Mouse (Mus musculus) spleen, embryonic (tissue): ENCODE results near the gene Matk.

ENCODE experiments used
- CTCF ChIA-PET: fragments of 350-600 bp; sonication (Branson Sonifier 250); formaldehyde crosslinking; loops from one replicate; lab custom pipeline; 2022; lab: Charles Lee

Gene Matk

DNA sequence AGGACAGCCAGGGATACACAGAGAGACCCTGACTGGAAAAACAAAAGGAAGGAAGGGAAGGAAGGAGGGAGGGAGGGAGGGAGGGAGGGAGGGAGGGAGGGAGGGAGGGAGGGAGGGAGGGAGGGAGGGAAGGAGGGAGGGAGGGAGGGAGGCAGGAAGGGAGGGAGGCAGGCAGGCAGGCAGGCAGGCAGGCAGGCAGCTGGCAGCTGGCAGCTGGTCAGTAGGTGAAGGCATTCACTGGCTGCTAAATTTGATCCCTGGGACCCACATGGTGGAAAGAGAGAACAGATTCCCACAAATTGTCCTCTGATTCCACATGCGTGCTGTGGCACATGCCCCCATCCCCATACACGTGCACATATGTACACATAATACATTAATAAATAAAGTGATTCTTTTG lies 14.1 kb upstream of the Matk start:
- CTCF ChIA-PET = no interaction called here

DNA sequence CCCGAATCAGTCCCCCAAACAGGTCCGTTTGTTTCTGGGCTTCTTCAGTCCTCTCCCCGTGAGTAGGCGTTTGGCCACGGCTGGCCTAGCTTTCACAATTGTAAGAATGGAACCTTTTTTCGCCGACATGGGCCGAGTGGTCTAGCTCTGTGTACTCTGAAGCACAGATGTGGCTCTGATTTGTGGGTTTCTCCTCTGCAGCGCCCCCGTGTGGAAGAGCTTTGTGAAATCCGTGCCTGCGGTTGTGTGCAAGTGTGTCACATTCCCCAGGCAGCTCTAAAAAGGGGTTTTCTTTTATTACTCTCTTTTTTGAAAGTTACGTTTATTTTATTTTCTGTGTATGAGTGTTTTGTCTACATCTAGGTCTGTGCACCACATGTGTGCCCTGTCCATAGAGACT lies 11.9 kb upstream of the Matk start:
- CTCF ChIA-PET = no interaction called here

DNA sequence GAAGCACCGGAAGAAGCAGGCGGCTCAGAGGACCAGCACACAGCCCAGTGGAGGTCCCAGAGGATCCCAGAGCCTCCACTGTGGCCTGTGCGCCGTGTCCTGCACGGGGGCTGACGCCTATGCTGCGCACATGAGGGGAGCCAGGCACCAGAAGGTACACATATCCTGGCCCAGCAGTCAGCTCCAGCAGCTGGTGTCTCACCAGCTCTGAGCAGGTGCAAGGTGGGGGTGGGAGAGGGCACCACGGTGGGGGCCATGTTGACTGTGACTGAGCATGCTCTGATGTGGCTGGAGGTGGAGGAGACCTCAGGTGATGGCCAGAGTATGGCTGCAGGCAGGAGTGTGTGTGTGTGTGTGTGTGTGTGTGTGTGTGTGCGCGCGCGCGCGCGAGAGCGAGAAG lies 10.7 kb upstream of the Matk start:
- CTCF ChIA-PET = interaction anchor here (0.6 kb wide), 2 partner anchors 127 to 525 kb away, joined by 3 to 6 read pairs; no protein-coding TSS in a partner anchor

DNA sequence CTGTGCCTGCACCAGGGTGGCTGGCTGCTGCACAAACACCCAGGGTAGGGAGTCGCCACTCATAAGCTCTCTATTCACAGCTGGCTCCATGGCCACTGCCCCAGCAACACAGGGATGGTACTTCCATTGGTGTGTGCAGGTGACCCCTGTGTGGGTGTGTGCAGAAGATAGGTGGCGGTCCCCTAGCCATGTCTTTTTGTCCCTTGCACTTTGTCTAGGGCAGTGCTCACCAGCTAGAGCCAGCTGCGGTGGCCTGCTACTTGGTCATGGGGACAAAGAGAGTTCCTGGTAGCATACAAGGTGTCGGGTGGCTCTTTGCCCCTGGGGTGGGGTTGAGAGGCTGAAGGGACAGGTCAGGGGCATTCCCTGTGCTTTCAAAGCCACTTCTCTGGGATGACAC lies 8.6 kb upstream of the Matk start:
- CTCF ChIA-PET = interaction anchor here (1.1 kb wide), 1 partner anchor 8 kb away, joined by 6 read pairs; no protein-coding TSS in a partner anchor

DNA sequence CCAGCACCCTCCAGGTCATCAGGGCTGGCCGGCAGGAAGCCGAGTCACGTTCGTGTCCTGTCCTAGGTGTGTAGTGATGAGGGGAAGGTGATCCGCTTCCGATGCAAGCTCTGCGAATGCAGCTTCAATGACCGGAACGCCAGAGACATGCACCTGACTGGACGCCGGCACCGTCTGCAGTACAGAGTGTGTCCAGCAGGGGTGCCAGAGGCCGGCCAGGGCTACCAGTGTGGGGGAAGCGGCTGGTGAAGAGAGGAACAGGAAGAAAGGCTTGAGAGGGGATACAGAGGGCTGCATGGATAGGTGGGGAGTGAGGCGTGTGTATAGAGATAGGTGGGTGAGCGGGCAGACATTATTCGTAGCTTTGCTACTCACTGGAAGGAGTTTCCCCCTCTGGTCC lies 8.1 kb upstream of the Matk start:
- CTCF ChIA-PET = interaction anchor here (1.1 kb wide), 1 partner anchor 9 kb away, joined by 6 read pairs; no protein-coding TSS in a partner anchor

DNA sequence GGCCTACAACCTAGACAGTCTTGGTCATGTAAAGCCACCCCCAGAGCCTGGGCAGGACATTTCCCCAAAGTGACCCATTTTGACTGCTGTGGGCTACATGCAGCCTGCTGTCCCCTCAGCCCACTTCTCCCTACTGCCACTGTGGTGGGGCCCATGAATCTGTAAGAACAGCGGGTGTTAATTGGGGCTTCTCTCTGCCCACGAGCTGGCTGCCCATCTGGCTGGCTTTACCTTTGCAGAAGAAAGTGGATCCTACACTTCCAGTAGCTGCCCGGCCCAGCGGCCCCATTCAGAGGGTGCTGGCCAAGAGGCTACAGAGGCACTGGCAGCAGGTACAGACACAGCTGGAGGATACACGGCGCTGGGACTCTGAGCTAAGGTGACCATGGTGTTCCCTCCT lies 7.6 kb upstream of the Matk start:
- CTCF ChIA-PET = no interaction called here

DNA sequence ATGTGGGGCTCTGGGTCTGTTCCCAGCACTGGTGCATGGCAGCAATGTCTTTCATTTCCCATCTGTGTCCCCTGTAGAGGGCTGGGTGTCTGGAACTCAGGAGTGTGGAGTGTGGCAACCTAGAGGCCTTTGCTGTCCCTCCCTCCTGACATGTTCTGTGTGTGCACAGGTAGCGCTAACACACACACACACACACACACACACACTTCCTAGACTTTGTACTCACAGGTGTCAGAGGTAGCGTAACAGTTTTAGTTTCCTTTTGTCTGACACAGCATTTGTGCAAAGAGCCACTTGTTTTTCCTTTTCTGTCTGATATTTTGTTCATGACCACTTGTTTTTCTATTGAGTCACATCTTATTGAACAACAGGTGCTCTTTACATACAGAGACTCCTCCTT lies 4.9 kb upstream of the Matk start:
- CTCF ChIA-PET = interaction anchor here (0.6 kb wide), 1 partner anchor 57 kb away, joined by 6 read pairs; no protein-coding TSS in a partner anchor

DNA sequence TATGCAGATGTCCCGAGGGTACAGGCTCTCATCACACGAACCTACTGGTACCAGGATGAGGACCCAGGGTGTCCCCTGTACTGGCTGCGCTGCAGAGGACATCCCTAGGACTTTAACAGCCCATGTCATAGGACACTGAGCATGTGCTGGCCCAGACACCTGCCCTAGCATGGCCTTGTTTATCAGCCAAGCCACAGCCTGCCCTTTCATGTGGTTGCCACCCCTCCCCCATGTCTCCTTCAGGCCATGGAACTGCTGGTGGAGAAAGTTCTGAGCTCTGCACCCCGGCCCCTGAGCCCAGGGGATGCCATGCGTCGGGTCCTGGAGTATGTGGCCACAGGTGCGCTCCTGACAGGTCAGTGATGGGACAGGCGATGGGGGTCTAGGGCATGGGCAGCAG lies 3.3 kb upstream of the Matk start:
- CTCF ChIA-PET = no interaction called here

DNA sequence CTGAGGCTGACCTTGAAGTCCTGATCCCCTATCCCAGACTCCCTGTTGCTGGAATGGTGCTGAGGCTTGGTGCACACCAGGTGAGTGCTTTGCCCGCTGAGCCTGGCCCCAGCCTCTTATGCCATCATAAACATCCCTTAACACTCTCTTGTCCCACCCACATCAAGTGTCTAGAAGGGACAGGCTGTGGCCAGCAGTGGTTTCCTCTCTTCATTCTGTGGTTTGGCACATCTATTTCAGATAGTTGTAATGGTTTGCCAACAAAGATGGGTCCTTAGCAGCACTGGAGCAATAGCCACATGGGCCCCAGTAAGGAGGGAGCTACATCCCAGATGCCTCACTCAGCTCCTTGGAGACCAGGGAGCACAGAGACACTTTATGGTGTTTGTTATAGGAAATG lies 2.2 kb downstream of the Matk start:
- CTCF ChIA-PET = no interaction called here

DNA sequence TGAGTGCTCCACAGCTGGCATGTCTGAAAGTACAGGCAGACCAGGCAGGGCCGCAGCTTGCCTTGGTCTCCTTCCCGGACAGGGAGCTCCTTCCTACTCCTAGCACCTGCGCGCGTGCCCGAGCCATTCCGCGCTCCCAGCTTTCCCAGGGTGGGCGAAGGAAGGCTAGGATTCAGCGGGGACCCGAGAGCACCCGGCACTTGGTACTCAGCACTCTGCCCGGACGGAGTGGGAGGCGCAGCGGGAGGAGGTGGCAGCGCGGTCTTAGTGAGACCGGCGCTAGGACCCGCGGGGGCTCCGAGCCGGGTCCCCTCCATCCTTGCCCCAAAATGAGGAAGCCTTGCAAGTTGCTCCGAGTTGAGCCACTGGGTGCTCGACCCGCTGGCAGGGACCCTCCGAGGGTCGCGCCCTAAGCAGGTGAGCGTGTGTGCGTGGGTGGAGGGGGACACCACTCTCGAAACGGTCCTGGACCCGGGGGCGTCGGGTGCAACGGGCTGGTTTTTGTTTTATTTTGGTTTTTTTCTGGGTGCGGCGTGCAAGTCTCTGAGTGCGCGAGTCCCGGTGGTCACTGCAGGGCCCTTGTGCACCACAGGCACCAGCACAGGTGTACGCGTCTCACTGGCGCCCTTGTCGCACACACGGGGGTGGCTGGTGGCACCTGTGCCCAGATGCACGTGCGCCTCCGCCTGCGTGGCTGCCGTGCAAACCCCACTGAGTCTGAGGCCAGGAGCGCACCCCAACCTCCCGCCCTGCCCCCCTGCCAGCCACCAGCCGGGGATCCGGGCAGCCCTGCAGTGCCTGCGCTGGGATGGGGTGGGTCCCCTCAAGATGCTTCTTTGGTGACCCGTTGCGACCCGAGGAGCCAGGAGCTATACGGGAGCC lies 4.7 kb downstream of the Matk start:
- CTCF ChIA-PET = interaction anchor here (0.6 to 1.9 kb wide), 2 partner anchors 13 to 31 kb away, joined by 3 to 5 read pairs; no protein-coding TSS in a partner anchor

DNA sequence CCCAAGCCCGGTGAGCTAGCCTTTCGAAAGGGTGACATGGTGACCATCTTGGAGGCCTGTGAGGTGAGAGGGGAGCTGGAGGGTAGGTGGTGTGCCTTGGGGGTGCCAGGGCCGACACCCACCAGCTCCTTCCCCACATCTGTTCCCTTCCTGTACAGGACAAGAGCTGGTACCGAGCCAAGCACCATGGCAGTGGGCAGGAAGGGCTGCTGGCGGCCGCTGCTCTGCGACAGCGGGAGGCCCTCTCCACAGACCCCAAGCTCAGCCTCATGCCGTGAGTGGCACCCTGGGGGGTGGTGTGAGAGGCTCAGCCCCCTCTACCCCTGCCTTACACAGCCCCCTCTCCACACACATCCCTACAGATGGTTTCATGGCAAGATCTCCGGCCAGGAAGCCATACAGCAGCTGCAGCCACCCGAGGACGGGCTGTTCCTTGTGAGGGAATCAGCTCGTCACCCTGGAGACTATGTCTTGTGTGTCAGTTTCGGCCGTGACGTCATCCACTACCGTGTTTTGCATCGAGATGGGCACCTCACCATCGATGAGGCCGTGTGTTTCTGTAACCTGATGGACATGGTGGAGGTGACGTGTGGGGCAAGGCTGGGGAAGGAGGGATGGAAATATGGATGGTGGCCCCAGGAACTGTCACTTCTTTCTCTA lies 6.6 kb downstream of the Matk start:
- CTCF ChIA-PET = no interaction called here

DNA sequence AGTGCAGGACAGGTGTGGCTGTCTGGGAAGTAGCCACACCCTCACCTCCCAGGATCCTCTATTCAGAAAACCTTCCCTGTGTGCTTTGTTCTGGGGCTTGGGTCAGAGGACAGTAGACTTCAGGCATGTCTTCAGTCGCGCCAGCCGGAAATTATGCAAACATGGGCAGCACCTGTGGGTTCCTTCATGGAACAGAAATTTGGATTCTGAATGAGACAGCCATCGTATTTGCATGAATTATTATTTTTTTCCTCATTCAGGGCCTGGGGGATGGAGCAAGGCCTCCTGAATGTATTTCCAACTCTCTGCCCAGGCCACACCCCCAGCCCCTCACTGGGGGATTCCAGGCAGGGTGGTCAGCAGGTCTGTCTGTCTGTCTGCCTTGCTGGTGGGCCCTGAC lies 8.3 kb downstream of the Matk start:
- CTCF ChIA-PET = no interaction called here

DNA sequence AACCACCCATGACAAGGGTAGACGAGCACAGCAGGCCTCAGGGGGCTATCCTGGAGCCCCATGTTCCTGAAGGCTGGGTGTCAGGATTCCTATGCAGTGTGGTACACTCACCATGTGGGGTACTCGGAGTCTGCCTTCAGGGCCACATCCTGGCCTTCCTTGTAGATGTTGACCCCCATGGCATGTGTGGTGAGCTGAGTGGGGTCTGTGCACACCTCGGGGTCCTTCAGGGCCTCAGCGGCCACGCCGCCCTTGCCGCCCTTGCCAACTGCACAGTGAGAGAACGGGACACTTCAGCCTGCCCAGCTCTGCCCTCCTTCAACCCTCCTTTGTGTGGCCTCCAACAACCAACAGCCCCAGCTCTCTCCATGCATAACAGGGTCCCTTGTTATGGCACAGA lies 12.8 kb downstream of the Matk start:
- CTCF ChIA-PET = no interaction called here

DNA sequence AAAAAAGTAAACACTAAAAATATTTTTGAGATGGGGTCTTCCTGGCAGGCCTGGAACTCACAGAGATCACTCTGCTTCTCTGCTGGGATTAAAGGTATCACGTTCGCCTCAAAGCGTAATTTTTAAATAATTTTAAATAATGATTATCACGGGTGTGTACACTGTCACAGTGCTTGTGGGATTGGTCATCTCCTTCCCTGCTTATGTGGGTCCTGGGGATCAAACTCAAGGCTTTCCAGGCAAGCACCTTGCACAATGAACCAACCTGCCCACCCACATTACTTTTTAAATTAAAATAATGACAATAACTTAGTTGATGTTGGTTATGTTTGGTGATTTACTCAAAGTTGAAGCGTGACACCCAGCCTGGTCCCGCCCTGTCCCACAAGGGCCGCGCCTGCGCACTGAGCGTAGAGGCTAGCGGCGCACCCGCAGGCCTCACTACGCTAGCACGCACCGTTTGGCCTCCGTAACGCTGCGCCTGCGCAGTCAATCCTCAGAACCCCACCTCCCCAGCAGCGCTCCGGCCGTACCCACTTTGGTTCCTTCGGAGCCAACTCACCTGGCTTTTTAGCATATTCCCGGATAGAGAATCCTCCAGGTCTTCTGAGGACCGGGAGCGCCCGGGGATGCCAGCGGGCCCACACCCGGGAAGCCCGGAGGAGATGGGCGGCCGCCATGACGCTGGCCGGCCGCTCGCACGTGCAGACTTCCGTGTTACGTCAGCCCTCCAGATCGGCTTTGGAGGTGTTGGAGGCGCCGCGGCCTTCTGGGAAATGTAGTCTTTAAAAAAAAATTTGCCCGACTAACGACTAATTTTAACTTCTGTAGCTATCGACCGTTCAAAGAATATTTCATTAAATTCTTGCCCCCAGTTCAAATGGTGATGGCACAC lies 13.7 kb downstream of the Matk start, which contains the start of the genes Mrpl54 and Apba3:
Gene Mrpl54 (minus strand): TSS at position 724 of the 895 bp plus-strand sequence.
Gene Apba3 (plus strand): TSS at position 750 of the 895 bp plus-strand sequence.
- CTCF ChIA-PET = interaction anchor here (0.6 to 1.8 kb wide), 3 partner anchors 22 to 1412 kb away, joined by 3 to 5 read pairs (median 4); partner anchors contain the start of gene Ptbp1

DNA sequence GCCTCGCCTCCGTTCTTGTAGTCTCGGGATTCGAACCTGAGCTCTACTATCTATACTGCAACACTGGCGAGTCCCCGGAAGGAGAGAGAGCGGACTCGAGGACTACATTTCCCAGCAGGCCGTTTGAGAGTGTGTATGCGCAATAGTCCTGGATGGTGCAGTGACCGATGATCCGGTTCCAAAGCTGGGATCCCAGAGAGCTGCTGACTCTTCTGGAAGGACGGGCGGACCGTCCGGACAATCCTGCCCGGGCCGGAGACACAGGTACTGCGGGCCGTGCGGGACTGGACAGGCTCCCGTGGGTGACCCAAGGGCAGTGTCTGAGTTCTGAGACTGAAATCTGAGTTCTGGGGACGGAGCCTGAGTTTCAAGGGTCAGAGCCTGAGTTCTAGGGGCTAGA lies 15.3 kb downstream of the Matk start:
- CTCF ChIA-PET = interaction anchor here (1.8 kb wide), 1 partner anchor 21 kb away, joined by 5 read pairs; no protein-coding TSS in a partner anchor

DNA sequence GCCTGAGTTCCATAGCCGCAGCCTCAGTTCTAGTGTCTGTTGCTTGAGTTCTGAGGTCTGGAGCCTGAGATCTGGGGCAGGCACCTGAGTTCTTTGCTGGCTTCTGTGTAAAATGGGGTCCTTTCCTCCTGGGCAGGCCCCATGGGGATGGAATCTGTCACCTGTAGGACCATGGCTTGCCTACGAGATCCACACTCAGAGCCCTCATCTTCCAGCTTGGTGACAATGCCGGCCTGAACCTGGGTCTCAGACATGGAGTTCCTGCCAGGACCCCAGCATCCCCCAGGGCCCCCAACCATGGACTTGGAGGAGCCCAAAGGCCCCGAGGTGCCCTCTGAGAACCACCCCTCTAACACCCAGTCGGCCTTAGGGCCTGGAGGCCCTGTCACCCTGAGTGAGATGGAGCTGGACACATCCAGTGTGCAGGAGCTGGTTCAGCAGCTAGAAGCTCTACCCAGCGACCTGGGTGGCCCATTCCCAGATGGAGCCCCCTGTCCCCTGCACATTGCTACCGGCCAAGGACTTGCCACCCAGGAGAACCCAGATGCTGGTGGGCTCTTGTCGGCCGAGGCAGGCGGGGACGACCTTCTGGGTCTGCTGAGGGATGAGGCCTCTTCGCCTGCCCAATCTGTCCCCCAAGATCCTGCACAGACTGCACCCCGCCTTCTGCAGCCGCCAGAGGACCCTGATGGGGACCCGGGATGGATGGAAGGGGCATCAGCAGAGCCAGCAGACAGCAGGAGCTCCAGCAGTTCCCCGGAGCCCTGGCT lies 16.1 kb downstream of the Matk start:
- CTCF ChIA-PET = no interaction called here

DNA sequence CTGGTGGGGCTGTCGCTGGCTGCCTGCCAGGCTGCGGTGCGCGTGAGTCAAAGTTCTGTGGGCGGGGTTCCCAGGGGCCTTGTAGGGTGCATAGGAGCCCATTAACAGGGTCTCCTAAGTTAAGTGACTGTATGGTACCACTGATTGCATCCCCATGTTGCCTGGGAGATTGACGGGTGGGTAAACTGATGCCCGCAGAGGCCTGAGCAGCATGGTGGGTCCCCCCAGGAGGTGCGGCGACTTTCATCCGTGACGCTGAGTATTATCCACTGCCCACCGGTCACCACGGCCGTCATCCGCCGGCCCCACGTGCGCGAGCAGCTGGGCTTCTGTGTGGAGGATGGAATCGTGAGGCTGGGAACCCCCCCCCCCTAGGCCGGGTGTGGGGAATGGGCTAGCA lies 19.6 kb downstream of the Matk start:
- CTCF ChIA-PET = no interaction called here

DNA sequence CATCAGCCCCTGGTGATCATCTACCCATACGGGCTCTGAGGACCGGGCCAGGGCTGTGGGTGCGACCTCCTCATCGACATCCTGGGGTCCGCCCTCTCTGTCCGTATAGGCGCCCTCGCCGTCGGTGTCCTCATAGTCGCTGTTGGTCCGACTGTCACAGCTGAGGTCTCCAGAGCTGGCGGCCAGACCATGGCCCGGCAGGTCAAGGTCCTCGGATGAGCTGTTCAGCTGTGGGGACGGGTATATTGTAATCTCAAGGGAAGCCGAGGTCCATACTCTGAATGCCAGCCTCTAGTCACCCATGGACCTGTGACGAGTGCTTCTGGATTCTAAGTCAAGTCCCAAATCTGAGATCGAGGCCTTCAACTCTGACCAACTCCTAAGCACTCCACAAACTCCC lies 21.1 kb downstream of the Matk start:
- CTCF ChIA-PET = no interaction called here

DNA sequence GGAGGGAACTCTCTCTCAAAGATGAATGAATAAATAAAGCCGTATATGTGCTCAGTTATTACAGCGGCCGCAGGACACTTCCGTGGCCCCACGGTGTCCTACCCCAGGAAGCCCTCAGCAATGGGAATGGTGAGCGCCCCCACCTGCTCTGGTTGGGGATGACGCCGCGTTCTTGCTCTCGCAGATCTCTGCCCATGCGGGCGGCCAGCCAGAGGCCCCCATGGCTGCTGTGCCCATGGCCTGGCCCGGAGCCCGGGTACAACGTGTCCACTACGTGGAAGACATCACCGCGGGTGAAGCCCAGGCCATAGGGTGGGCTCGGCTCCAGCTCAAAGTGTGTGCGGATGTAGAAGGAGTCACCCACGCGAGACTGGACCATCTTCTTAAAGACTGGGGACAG lies 24.9 kb downstream of the Matk start:
- CTCF ChIA-PET = interaction anchor here (0.7 kb wide), 1 partner anchor 46 kb away, joined by 3 read pairs; no protein-coding TSS in a partner anchor

DNA sequence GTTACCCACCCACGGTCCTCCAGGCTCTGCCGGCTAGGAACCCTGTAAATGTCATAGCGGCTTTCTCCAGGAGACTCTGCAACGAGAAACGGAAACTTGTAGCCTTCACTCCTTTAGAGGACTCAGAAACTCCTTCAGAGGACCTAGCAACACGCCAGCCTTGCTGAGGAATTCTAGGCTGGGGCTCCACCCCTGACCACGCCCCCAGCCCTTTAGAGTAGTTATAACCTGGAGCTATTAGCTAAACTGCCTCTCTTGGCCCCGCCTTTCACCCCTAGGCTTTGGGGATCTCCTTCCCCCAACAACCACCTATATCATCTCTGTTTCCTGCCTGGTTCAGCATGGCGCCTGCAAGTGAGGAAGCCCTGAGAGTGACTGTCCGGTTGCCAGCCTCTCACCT lies 26.8 kb downstream of the Matk start:
- CTCF ChIA-PET = no interaction called here
